Mouse (Mus musculus): Measurements from ENCODE around the gene Akr1a1.
A peak's percentile ranks its signal among the peaks of the same experiment; 100 is the strongest.

Gene Akr1a1

GRCm38 (mm10) chr4:116657971-116658370, 6.5 kb upstream of the Akr1a1 start:
- DNase-seq (ENCODE audit: low read depth): no peak

GRCm38 (mm10) chr4:116655658-116656057, 4.2 kb upstream of the Akr1a1 start:
- no peak for DNase-seq (ENCODE audit: low read depth)

- DNase-seq (ENCODE audit: low read depth): no peak
Observed at GRCm38 (mm10) chr4:116655100-116655499, 3.6 kb upstream of the Akr1a1 start.

- DNase-seq (ENCODE audit: low read depth): no peak
Observed at GRCm38 (mm10) chr4:116653228-116653627, 1.7 kb upstream of the Akr1a1 start.

GRCm38 (mm10) chr4:116651797-116652135, 286 bp upstream of the Akr1a1 start:
- DNase-seq (ENCODE audit: low read depth): no peak

GRCm38 (mm10) chr4:116650365-116650764, 1.1 kb downstream of the Akr1a1 start:
- DNase-seq (ENCODE audit: low read depth): no peak

GRCm38 (mm10) chr4:116649411-116649810, 2.1 kb downstream of the Akr1a1 start:
- DNase-seq (ENCODE audit: low read depth): peak; percentile 50

- DNase-seq (ENCODE audit: low read depth): no peak
Observed at GRCm38 (mm10) chr4:116645624-116646023, 5.9 kb downstream of the Akr1a1 start.

GRCm38 (mm10) chr4:116644326-116644725, 7.2 kb downstream of the Akr1a1 start:
- no peak for DNase-seq (ENCODE audit: low read depth)

GRCm38 (mm10) chr4:116642071-116642470, 9.4 kb downstream of the Akr1a1 start:
- no peak for DNase-seq (ENCODE audit: low read depth)

- DNase-seq (ENCODE audit: low read depth): no peak
Observed at GRCm38 (mm10) chr4:116638821-116639220, 12.7 kb downstream of the Akr1a1 start.

GRCm38 (mm10) chr4:116635197-116635596, 16.3 kb downstream of the Akr1a1 start:
- no peak for DNase-seq (ENCODE audit: low read depth)

- peak; percentile 87 for DNase-seq (ENCODE audit: low read depth)
Observed at GRCm38 (mm10) chr4:116627722-116628662, 23.5 kb downstream of the Akr1a1 start, which contains the start of gene Nasp. TSS of gene Nasp (minus strand) at chr4:116627941.

- peak; percentile 85 for DNase-seq (ENCODE audit: low read depth)
Observed at GRCm38 (mm10) chr4:116627359-116627716, 24.1 kb downstream of the Akr1a1 start.

- DNase-seq (ENCODE audit: low read depth): peak; percentile 91
Observed at GRCm38 (mm10) chr4:116626658-116627358, 24.7 kb downstream of the Akr1a1 start.

- no peak for DNase-seq (ENCODE audit: low read depth)
Observed at GRCm38 (mm10) chr4:116624831-116625230, 26.6 kb downstream of the Akr1a1 start.

- no peak for DNase-seq (ENCODE audit: low read depth)
Observed at GRCm38 (mm10) chr4:116615237-116615636, 36.2 kb downstream of the Akr1a1 start.

- DNase-seq (ENCODE audit: low read depth): no peak
Observed at GRCm38 (mm10) chr4:116612621-116613020, 38.9 kb downstream of the Akr1a1 start.

GRCm38 (mm10) chr4:116596978-116597881, 54.2 kb downstream of the Akr1a1 start:
- peak; percentile 87 for DNase-seq (ENCODE audit: low read depth)

- no peak for DNase-seq (ENCODE audit: low read depth)
Observed at GRCm38 (mm10) chr4:116596379-116596778, 55.1 kb downstream of the Akr1a1 start, which contains the start of gene Ccdc17. TSS of gene Ccdc17 (plus strand) at chr4:116596654.

- no peak for DNase-seq (ENCODE audit: low read depth)
Observed at GRCm38 (mm10) chr4:116595793-116596192, 55.7 kb downstream of the Akr1a1 start.
